Mouse (Mus musculus): ENCODE data around the gene Tomt. TPM values are rescaled to one million over a fixed set of nuclear protein-coding genes. Genes with fewer than 3 reads are reported as not detected.

The Tomt gene
- polyA plus RNA-seq, 1 experiment = not detected

- TF ChIP-seq POLR2A (IDR thresholded peaks at IDR 0.05; ENCODE audit: borderline replicate concordance, control insufficient read depth, low read depth, low read length) = no peak
- TF ChIP-seq CTCF (IDR thresholded peaks at IDR 0.05; ENCODE audit: control insufficient read depth, insufficient read depth, low read length) = no peak
- 69% methylated on average over 3 of the region's 3 CpGs for WGBS
These were observed 34.9 kb downstream of the Tomt start for GRCm38 (mm10) chr7:101871296-101871695.

DNA sequence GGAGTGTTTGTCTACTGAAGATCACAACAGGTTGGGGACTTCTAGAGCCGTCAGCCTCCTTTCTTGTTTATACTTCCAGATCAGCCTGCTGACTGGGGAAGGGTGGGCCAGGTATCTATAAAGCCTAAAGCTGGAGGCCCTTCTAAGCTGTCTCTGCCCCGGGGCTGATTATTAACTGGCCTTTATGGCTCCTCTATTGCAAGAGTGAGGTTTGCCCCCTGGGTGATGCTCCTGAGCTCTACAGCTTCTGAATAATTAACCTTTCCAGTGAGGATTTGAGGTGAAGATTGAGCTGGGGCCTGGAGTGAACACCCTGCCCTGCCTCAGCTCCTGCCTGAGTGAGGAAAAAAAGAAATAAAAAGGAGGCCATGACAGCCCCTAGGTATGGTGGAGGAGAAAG lies 35.5 kb downstream of the Tomt start, which contains the start of gene Folr1:
Gene Folr1, minus strand, starts transcription at position 160 of the 400 bp plus-strand sequence.
- 74% methylated on average over 2 of the region's 2 CpGs for WGBS

More at GRCm38 (mm10) chr7:101871296-101871695, 34.9 kb downstream of the Tomt start:
- H3K4me1 ChIP-seq (ENCODE audit: control insufficient read depth, insufficient read depth, low read length) = no peaks in the 10 kb centered on the region; the same call in 1 of the 2 replicates
- H3K27ac ChIP-seq (ENCODE audit: control insufficient read depth, insufficient read depth, low read depth, low read length, poor library complexity) = no peak overlapping the region
- no peak overlapping the region for H3K4me3 ChIP-seq (replicated peaks; ENCODE audit: control insufficient read depth, low read depth, low read length)

DNA sequence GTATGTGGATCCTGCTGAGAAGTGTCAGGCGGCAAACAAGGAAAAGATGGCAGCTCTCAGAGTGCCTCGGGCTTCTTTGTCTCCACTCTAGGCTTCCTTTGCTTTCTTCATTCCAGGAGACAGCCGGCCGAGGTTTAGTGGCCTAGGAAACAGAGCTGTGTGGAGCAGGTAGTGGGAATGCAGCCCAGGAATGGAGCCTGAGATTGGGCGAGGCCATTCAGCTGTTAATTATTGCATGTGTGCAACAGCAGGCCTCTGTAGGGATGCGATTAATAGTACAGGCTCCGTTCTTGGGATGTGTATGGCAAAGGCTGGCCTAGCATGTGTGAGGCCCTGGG lies 37.0 kb downstream of the Tomt start:
- no peaks in the 10 kb centered on the region; the same call in 1 of the 2 replicates for H3K4me1 ChIP-seq (ENCODE audit: control insufficient read depth, insufficient read depth, low read length)
- no peak overlapping the region for H3K4me3 ChIP-seq (replicated peaks; ENCODE audit: control insufficient read depth, low read depth, low read length)
- TF ChIP-seq CTCF (IDR thresholded peaks at IDR 0.05; ENCODE audit: control insufficient read depth, insufficient read depth, low read length) (no peak), POLR2A (IDR thresholded peaks at IDR 0.05; ENCODE audit: borderline replicate concordance, control insufficient read depth, low read depth, low read length) (no peak)
- 85% methylated on average over 7 of the region's 7 CpGs for WGBS
- no peak overlapping the region for H3K27ac ChIP-seq (ENCODE audit: control insufficient read depth, insufficient read depth, low read depth, low read length, poor library complexity)

More for the DNA sequence above, 35.5 kb downstream of the Tomt start, which contains the start of gene Folr1:
- Histone ChIP-seq H3K4me3 (replicated peaks; ENCODE audit: control insufficient read depth, low read depth, low read length) (no peak within 1 kb of the TSS), H3K27ac (ENCODE audit: control insufficient read depth, insufficient read depth, low read depth, low read length, poor library complexity) (no peak within 1 kb of the TSS), H3K4me1 (ENCODE audit: control insufficient read depth, insufficient read depth, low read length) (no peaks in the 10 kb centered on the region; the same call in 1 of the 2 replicates)
- no peak for TF ChIP-seq POLR2A (IDR thresholded peaks at IDR 0.05; ENCODE audit: borderline replicate concordance, control insufficient read depth, low read depth, low read length)
- TF ChIP-seq CTCF (IDR thresholded peaks at IDR 0.05; ENCODE audit: control insufficient read depth, insufficient read depth, low read length) = no peak

DNA sequence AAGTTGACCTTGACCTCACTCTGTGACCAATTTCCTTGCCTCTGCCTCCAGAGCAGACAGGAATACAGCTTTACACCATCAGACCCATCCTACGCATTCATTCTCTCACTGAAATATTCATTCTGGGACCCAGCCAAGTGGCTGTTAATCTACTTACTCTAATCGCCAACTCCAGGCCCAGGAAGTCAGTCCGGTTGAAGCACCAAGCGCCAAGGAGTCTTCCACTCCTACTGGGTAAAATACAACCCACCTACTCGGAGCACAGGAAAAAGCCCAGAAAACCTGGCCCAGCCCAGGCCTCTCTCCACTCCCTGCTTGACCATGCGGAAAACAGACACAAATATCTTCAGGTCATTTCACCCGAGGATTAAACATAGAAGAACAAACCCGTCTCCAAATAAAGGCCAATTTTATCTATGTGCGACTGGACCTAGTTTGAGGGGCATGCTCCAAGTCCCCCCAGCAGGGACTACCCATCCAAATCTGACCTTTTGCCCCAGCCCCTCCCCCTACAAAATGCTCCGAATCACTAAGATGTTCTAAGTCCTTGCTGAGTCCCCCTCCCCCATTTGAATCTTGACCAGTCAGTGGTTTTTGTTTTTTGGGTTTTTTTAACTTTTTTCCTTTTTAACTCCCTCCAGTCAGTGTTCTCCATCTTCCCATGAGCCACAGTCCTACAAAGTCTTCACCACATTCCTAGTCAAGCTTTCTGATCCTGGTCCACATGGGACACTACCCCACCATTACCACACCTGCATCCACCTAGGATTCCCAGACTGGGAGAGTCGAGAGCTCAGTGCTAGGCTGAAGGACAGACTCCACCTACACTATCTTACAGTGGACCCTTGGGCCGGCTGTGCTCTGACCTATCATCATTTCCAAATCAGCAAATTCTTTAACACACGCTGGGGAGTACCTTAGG lies 37.7 kb downstream of the Tomt start:
- no peaks in the 10 kb centered on the region; the same call in 1 of the 2 replicates for H3K4me1 ChIP-seq (ENCODE audit: control insufficient read depth, insufficient read depth, low read length)
- WGBS = 70% methylated on average over 13 of the region's 13 CpGs
- no peak overlapping the region for H3K4me3 ChIP-seq (replicated peaks; ENCODE audit: control insufficient read depth, low read depth, low read length)
- TF ChIP-seq POLR2A (IDR thresholded peaks at IDR 0.05; ENCODE audit: borderline replicate concordance, control insufficient read depth, low read depth, low read length) (no peak), CTCF (IDR thresholded peaks at IDR 0.05; ENCODE audit: control insufficient read depth, insufficient read depth, low read length) (no peak)
- no peak overlapping the region for H3K27ac ChIP-seq (ENCODE audit: control insufficient read depth, insufficient read depth, low read depth, low read length, poor library complexity)

DNA sequence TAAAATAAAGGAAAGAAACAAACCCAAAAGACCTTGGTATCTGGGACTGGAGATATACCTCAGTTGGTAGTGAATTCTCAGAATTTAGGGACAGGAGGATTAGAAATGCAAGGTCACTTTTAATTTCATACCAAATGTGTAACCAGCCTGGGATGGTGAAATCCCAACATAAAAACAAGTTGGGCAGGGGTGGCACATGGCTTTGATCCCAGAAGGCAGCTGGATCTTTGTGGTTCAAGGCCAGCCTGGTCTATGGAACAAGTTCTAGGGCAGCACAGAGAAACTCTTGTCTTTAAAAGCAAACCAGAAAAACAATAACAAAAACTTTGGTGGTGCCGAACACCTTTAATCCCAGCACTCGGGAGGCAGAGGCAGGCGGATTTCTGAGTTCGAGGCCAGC lies 38.7 kb downstream of the Tomt start:
- WGBS = 90% methylated on average over 4 of the region's 4 CpGs
- Histone ChIP-seq H3K4me1 (ENCODE audit: control insufficient read depth, insufficient read depth, low read length) (no peaks in the 10 kb centered on the region), H3K4me3 (replicated peaks; ENCODE audit: control insufficient read depth, low read depth, low read length) (no peak overlapping the region), H3K27ac (ENCODE audit: control insufficient read depth, insufficient read depth, low read depth, low read length, poor library complexity) (no peak overlapping the region)
- TF ChIP-seq POLR2A (IDR thresholded peaks at IDR 0.05; ENCODE audit: borderline replicate concordance, control insufficient read depth, low read depth, low read length) (no peak), CTCF (IDR thresholded peaks at IDR 0.05; ENCODE audit: control insufficient read depth, insufficient read depth, low read length) (no peak)

DNA sequence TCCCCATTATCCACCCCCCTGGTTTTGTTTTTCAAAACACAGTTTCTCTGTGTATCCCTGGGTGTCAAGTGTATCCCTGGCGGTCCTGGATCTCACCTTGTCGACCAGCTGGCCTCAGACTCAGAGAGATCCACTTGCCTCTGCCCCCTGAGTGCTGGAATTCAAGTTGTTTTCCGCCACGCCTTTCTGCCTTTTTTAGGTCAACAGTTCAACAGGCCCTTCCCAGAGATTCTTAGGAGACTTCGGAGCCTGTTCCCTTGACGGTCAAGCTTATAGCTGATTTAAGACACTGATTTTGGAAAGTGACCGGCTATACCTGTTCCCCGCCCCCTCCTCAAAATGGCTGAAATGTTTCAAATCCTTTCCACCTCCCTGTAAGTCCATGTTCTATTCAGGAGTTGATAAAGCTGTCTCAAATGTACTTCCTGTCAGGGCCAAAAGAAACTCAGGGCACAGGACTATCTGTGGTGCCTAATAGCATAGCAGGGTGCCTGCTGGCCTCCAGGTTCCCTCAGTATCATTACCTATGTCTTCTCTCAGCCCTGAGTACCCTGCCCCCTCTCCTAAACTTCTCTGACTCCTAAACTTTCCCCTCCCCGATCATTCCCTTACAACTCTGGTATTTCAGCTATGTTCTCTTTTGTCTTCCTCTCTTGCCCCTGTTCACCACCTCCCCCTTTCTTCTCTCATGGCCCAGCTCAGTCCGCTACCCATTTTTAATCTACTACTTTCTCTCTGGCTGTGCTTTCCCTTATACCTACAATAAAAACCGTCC lies 39.5 kb downstream of the Tomt start:
- Histone ChIP-seq H3K4me1 (ENCODE audit: control insufficient read depth, insufficient read depth, low read length) (no peaks in the 10 kb centered on the region), H3K27ac (ENCODE audit: control insufficient read depth, insufficient read depth, low read depth, low read length, poor library complexity) (no peak overlapping the region), H3K4me3 (replicated peaks; ENCODE audit: control insufficient read depth, low read depth, low read length) (no peak overlapping the region)
- TF ChIP-seq CTCF (IDR thresholded peaks at IDR 0.05; ENCODE audit: control insufficient read depth, insufficient read depth, low read length) (no peak), POLR2A (IDR thresholded peaks at IDR 0.05; ENCODE audit: borderline replicate concordance, control insufficient read depth, low read depth, low read length) (no peak)
- 86% methylated on average over 11 of the region's 11 CpGs for WGBS

DNA sequence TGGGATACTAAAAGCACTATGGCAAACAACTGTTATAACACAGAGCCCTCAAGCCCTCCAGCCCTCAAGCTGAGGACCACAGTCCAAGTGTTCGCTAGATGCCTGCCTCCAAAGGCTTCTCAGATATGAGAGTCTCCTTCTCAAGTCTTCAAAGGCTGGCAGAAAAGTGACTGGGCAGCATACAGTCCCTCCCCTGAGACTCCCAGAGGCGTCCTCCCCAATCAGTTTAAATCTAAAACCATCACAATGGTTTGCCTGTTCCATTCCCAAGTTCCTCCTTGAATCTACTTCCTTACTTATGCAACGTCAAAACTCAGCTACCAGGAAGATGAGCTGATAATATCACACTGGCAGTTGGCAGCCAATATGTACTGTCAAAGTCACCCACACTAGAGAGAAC lies 42.7 kb downstream of the Tomt start, which contains the start of gene Anapc15:
Gene Anapc15, plus strand, starts transcription at position 301 of the 400 bp plus-strand sequence.
- no peak within 1 kb of the TSS for H3K27ac ChIP-seq (ENCODE audit: control insufficient read depth, insufficient read depth, low read depth, low read length, poor library complexity)
- TF ChIP-seq CTCF (IDR thresholded peaks at IDR 0.05; ENCODE audit: control insufficient read depth, insufficient read depth, low read length) = no peak
- no peak for TF ChIP-seq POLR2A (IDR thresholded peaks at IDR 0.05; ENCODE audit: borderline replicate concordance, control insufficient read depth, low read depth, low read length)
- 33% methylated on average over 3 of the region's 3 CpGs for WGBS

DNA sequence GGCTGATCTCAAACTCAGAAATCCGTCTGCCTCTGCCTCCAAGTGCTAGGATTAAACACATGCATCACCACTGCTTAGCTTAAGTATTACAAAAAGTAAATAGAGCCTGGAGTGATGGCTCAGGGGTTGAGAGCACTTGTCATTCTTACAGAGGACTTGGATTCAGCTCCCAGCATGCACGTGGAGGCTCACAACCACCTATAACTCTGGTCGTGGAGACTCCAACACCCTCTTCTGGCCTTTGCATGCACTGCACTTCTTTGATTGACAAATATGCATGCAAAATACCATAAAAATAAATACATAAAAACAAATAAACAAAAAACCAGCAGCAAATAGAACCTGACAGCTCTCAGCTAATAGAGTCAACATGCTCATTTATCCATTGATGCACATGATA lies 43.9 kb downstream of the Tomt start:
- Histone ChIP-seq H3K27ac (ENCODE audit: control insufficient read depth, insufficient read depth, low read depth, low read length, poor library complexity) (no peak overlapping the region), H3K4me3 (replicated peaks; ENCODE audit: control insufficient read depth, low read depth, low read length) (no peak overlapping the region), H3K4me1 (ENCODE audit: control insufficient read depth, insufficient read depth, low read length) (no peaks in the 10 kb centered on the region)
- TF ChIP-seq POLR2A (IDR thresholded peaks at IDR 0.05; ENCODE audit: borderline replicate concordance, control insufficient read depth, low read depth, low read length) = no peak
- TF ChIP-seq CTCF (IDR thresholded peaks at IDR 0.05; ENCODE audit: control insufficient read depth, insufficient read depth, low read length) = no peak
- WGBS = 73% methylated on average over 3 of the region's 3 CpGs

More for the DNA sequence above, 42.7 kb downstream of the Tomt start, which contains the start of gene Anapc15:
- Histone ChIP-seq H3K4me1 (ENCODE audit: control insufficient read depth, insufficient read depth, low read length) (no peaks in the 10 kb centered on the region), H3K4me3 (replicated peaks; ENCODE audit: control insufficient read depth, low read depth, low read length) (no peak within 1 kb of the TSS)
